Mouse (Mus musculus) CH12.LX (cell line): ENCODE measurements at regions not wholly inside any gene's neighbourhood (a gene's known extent, or its start where the extent isn't known, plus 50 kb on each side); places are given as distances from the start of the nearest gene placed in this dataset.

Experiments used
- BHLHE40 ChIP-seq: IDR thresholded peaks from 2 replicates; pipeline ENCODE4 v1.6.1; 2011; ENCODE audit warnings: mild to moderate bottlenecking, low read depth, low read length, improper control_type of control experiment
- CHD1 ChIP-seq: IDR thresholded peaks from 2 replicates; pipeline ENCODE4 v1.6.1; 2012; ENCODE audit warnings: low read depth, low read length, improper control_type of control experiment, inconsistent platforms
- CTCF ChIP-seq, 2 experiments: IDR thresholded peaks in 1 of 2; conservative IDR thresholded peaks in 1 of 2; 2 replicates each; pipeline ENCODE4 v1.5.1; 2011 to 2012; ENCODE audit warnings: low read depth in 2 of 2, low read length in 2 of 2, improper control_type of control experiment in 1 of 2, inconsistent platforms in 1 of 2, mild to moderate bottlenecking in 1 of 2, moderate library complexity in 1 of 2
- E2F4 ChIP-seq: IDR thresholded peaks from 2 replicates; pipeline ENCODE4 v1.6.1; 2011; ENCODE audit warnings: low read depth, low read length, improper control_type of control experiment; ENCODE audit not compliant: insufficient replicate concordance
- EP300 ChIP-seq: IDR thresholded peaks from 2 replicates; pipeline ENCODE4 v1.6.1; 2011; ENCODE audit warnings: low read length, improper control_type of control experiment
- ETS1 ChIP-seq: conservative IDR thresholded peaks from 2 replicates; pipeline ENCODE4 v1.6.1; 2012; ENCODE audit warnings: low read depth, mild to moderate bottlenecking, inconsistent platforms, low read length, improper control_type of control experiment, moderate library complexity
- IRF4 ChIP-seq: IDR thresholded peaks from 2 replicates; pipeline ENCODE4 v1.6.1; 2014; ENCODE audit warnings: low read depth, mild to moderate bottlenecking, inconsistent platforms, low read length, improper control_type of control experiment
- MAFK ChIP-seq: IDR thresholded peaks from 2 replicates; pipeline ENCODE4 v1.6.1; 2011; ENCODE audit warnings: low read length, improper control_type of control experiment; ENCODE audit not compliant: insufficient replicate concordance
- MXI1 ChIP-seq: IDR thresholded peaks from 2 replicates; pipeline ENCODE4 v1.6.1; 2011; ENCODE audit warnings: mild to moderate bottlenecking, low read depth, low read length, improper control_type of control experiment
- POLR2A ChIP-seq: IDR thresholded peaks from 2 replicates; pipeline ENCODE4 v1.6.1; 2011; ENCODE audit warnings: low read depth, mild to moderate bottlenecking, improper control_type of control experiment, low read length
- RCOR1 ChIP-seq: conservative IDR thresholded peaks from 2 replicates; pipeline ENCODE4 v1.6.1; 2012; ENCODE audit warnings: low read depth, mild to moderate bottlenecking, inconsistent platforms, low read length, improper control_type of control experiment
- ZC3H11A ChIP-seq: IDR thresholded peaks from 2 replicates; pipeline ENCODE4 v1.6.1; 2012; ENCODE audit warnings: low read depth, mild to moderate bottlenecking, inconsistent platforms, low read length, improper control_type of control experiment
- ZKSCAN1 ChIP-seq: IDR thresholded peaks from 2 replicates; pipeline ENCODE4 v1.6.1; 2012; ENCODE audit warnings: low read depth, inconsistent platforms, low read length, improper control_type of control experiment, borderline replicate concordance
- ZMIZ1 ChIP-seq: IDR thresholded peaks from 2 replicates; pipeline ENCODE4 v1.6.1; 2012; ENCODE audit warnings: low read depth, mild to moderate bottlenecking, inconsistent platforms, low read length, improper control_type of control experiment

DNA sequence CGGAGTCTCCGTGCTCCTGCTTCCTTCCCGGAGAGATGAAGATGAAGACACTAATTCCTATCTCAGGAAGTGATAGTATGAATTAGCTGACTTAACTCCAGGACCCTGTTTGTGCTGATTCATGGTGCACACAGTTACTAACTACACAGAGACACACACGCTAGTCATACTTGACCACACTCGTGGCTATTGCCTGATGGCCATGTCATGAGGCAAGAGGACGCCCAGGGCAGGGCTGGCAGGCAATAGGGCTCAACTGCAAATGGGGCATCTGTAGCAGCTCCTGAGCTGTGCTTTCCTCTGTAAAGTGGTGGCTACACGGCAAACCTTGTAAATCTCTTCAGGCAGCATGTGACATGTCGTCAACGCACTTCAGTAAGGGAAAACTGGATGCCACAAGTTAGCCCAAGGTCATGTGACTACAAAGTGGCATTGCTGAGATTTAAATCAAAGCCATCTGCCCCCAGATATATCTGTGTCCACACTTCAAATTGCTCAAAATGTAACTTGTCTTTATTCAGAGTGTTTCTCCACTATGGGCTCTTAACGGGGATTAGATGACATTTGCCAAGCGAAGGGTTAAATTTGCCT, 70.4 kb downstream of the Zfp706 start:
- TF ChIP-seq CTCF (conservative IDR thresholded peaks at IDR 0.05 in 1 of 2, IDR thresholded peaks at IDR 0.05 in 1 of 2; ENCODE audit: low read depth in 2 of 2, low read length in 2 of 2) (no peak), CHD1 (no peak), EP300 (no peak), ZMIZ1 (no peak), POLR2A (no peak), RCOR1 (no peak), BHLHE40 (0 out of 2 replicates have a peak, but pooled peaks have one; percentile 4), ZC3H11A (no peak), MXI1 (no peak), ETS1 (no peak), MAFK (0 out of 2 replicates have a peak, but pooled peaks have one; percentile 26), IRF4 (no peak), E2F4 (no peak), ZKSCAN1 (no peak)
